Mouse (Mus musculus): ENCODE measurements at regions not wholly inside any gene's neighbourhood (a gene's known extent, or its start where the extent isn't known, plus 50 kb on each side); places are given as distances from the start of the nearest gene placed in this dataset.

- TF ChIP-seq CTCF (IDR thresholded peaks at IDR 0.05; ENCODE audit: control insufficient read depth, insufficient read depth, insufficient read length) (no peak), CEBPB (IDR thresholded peaks at IDR 0.05; ENCODE audit: low read depth) (no peak), FOSL1 (IDR thresholded peaks at IDR 0.05; ENCODE audit: insufficient read depth, low read length, poor library complexity, severe bottlenecking) (no peak), MAX (IDR thresholded peaks at IDR 0.05) (no peak)
These were observed 115.1 kb downstream of the Actbl2 start for GRCm38 (mm10) chr13:111369916-111370315.
